Mouse (Mus musculus): ENCODE data around the gene Cldn34c3. TPM values are rescaled to one million over a fixed set of nuclear protein-coding genes. Genes with fewer than 3 reads are reported as not detected.
"Not testable (repeated sequence)": the region's sequence is repeated elsewhere in the genome, so short reads cannot be mapped to it uniquely, and the experiment has no call there.

Gene Cldn34c3
- polyA plus RNA-seq (2015; fragmentation: Nextera tagmentation; extraction: Ambion mirVana) = not detected in 2 replicates

GRCm38 (mm10) chrX:123793365-123793764 is at the start of gene Cldn34c3:
TSS of gene Cldn34c3 (plus strand) at chrX:123793665.
- H3K27me3 ChIP-seq; H3K9me3 ChIP-seq; H3K4me1 ChIP-seq; H3K4me2 ChIP-seq (replicated peaks); ATAC-seq (ENCODE audit: low FRiP score, low read depth); H3K9ac ChIP-seq; H3K4me3 ChIP-seq; H3K27ac ChIP-seq; H3K36me3 ChIP-seq: not testable (repeated sequence)

Other genes with a start within 250 kb of the Cldn34c3 start
- not detected in 2 replicates for gene Cldn34c2, start 212.0 kb upstream of the Cldn34c3 start, polyA plus RNA-seq (2015; fragmentation: Nextera tagmentation; extraction: Ambion mirVana)
- not detected in 2 replicates for gene Gm17467, start 88.9 kb upstream of the Cldn34c3 start, polyA plus RNA-seq (2015; fragmentation: Nextera tagmentation; extraction: Ambion mirVana)